Comparison of ENCODE assay signal across 8 mouse cellular contexts in the genomic region with DNA sequence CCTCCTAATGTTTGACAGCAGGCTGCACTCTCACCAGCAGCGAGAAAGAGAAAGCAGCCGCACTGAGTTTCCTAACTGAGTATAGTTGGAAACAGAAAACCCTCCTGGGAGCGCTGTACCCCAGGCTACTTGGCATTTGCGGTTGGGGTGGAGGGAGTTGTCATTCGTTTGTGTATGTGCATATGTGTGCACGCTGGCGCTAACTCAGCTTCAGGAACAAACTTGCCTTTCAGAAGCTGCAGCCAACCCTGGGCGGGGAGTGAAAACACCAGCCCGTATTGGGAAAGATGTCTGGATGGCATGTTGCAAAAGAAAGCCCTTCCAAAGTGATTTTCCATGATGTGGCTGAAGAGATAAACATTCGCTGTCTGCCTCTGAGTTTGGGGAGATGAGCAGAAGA. TPM values are rescaled to one million over a fixed set of nuclear protein-coding genes. Genes with fewer than 3 reads are reported as not detected.
DNase-seq lines count a peak whose midpoint lies in the region; ATAC-seq lines count a peak whose summit lies in the region.

No protein-coding gene starts in this region.

- no peaks in the 10 kb centered on the region for H3K36me3 ChIP-seq in midbrain, embryonic 14.5 days (ENCODE audit: control insufficient read depth, insufficient read depth, low read length)
- no peaks in the 10 kb centered on the region for H3K36me3 ChIP-seq in midbrain, embryonic 13.5 days
- H3K36me3 ChIP-seq in embryonic facial prominence, embryonic 12.5 days = no peaks in the 10 kb centered on the region
- H3K36me3 ChIP-seq in intestine, embryonic 15.5 days = no peaks in the 10 kb centered on the region
- H3K36me3 ChIP-seq in lung, embryonic 15.5 days = no peaks in the 10 kb centered on the region

- 40% methylated on average over 10 of the region's 10 CpGs for WGBS in midbrain, embryonic 14.5 days
- 51% methylated on average over 10 of the region's 10 CpGs for WGBS in midbrain, embryonic 13.5 days
- 26% methylated on average over 10 of the region's 10 CpGs for WGBS in embryonic facial prominence, embryonic 12.5 days
- WGBS in intestine, embryonic 15.5 days = 20% methylated on average over 10 of the region's 10 CpGs
- WGBS in lung, embryonic 15.5 days = 9% methylated on average over 10 of the region's 10 CpGs

- H3K9ac ChIP-seq in midbrain, embryonic 14.5 days (replicated peaks; ENCODE audit: low read length) = no peak overlapping the region
- H3K9ac ChIP-seq in midbrain, embryonic 13.5 days (replicated peaks) = no peak overlapping the region
- peak overlapping the region; percentile 4; the same call in 1 of the 2 replicates for H3K9ac ChIP-seq in embryonic facial prominence, embryonic 12.5 days
- no peak overlapping the region for H3K9ac ChIP-seq in intestine, embryonic 15.5 days
- H3K9ac ChIP-seq in lung, embryonic 15.5 days = peak overlapping the region; percentile 30; the same call in 1 of the 2 replicates

- no peaks in the 10 kb centered on the region for H3K27me3 ChIP-seq in midbrain, embryonic 14.5 days (ENCODE audit: control insufficient read depth, insufficient read depth, low read length)
- no peaks in the 10 kb centered on the region; the same call in 1 of the 2 replicates for H3K27me3 ChIP-seq in midbrain, embryonic 13.5 days
- no peaks in the 10 kb centered on the region for H3K27me3 ChIP-seq in embryonic facial prominence, embryonic 12.5 days
- no peaks in the 10 kb centered on the region for H3K27me3 ChIP-seq in intestine, embryonic 15.5 days (replicated peaks)
- H3K27me3 ChIP-seq in lung, embryonic 15.5 days = no peaks in the 10 kb centered on the region

- no peak overlapping the region for H3K4me2 ChIP-seq in midbrain, embryonic 14.5 days (ENCODE audit: low read length)
- no peak overlapping the region for H3K4me2 ChIP-seq in midbrain, embryonic 13.5 days (replicated peaks)
- H3K4me2 ChIP-seq in embryonic facial prominence, embryonic 12.5 days (replicated peaks) = peak overlapping the region; percentile 35
- H3K4me2 ChIP-seq in intestine, embryonic 15.5 days (replicated peaks) = peak overlapping the region; percentile 54
- peak overlapping the region; percentile 57 for H3K4me2 ChIP-seq in lung, embryonic 15.5 days

- peak; percentile 30 for DNase-seq in midbrain, embryonic 14.5 days
- no peak for DNase-seq in cerebellum, postnatal 25 days
- DNase-seq in left cerebral cortex, adult 8-10 months (ENCODE audit: low spot score in 2 of 2) = no peak
- no peak for DNase-seq in spleen, postnatal 36 days (ENCODE audit: low spot score in 2 of 2)

- no peak for ATAC-seq in midbrain, embryonic 14.5 days (ENCODE audit: low FRiP score, low TSS enrichment)
- ATAC-seq in midbrain, embryonic 13.5 days = no peak
- ATAC-seq in embryonic facial prominence, embryonic 12.5 days (ENCODE audit: insufficient number of reproducible peaks, insufficient read depth, low FRiP score, low TSS enrichment) = no peak
- ATAC-seq in intestine, embryonic 15.5 days = no peak
- ATAC-seq in lung, embryonic 15.5 days (ENCODE audit: borderline replicate concordance, extremely low read depth, low FRiP score, low TSS enrichment) = peak; percentile 28; the same call in 1 of the 2 replicates

- 0 out of 2 replicates have a peak, but pooled peaks cover 2% of the 10 kb centered on the region for H3K4me1 ChIP-seq in midbrain, embryonic 14.5 days (ENCODE audit: control insufficient read depth, insufficient read depth, low read length)
- H3K4me1 ChIP-seq in midbrain, embryonic 13.5 days (replicated peaks) = peaks cover 6% of the 10 kb centered on the region
- peaks cover 15% of the 10 kb centered on the region for H3K4me1 ChIP-seq in embryonic facial prominence, embryonic 12.5 days
- H3K4me1 ChIP-seq in intestine, embryonic 15.5 days (replicated peaks) = peaks cover 13% of the 10 kb centered on the region
- peaks cover 35% of the 10 kb centered on the region for H3K4me1 ChIP-seq in lung, embryonic 15.5 days

- no peak overlapping the region for H3K4me3 ChIP-seq in midbrain, embryonic 14.5 days (replicated peaks; ENCODE audit: low read depth, low read length)
- no peak overlapping the region for H3K4me3 ChIP-seq in midbrain, embryonic 13.5 days (replicated peaks)
- no peak overlapping the region for H3K4me3 ChIP-seq in embryonic facial prominence, embryonic 12.5 days
- peak overlapping the region; percentile 13 for H3K4me3 ChIP-seq in intestine, embryonic 15.5 days (replicated peaks)
- H3K4me3 ChIP-seq in lung, embryonic 15.5 days = peak overlapping the region; percentile 34

- H3K27ac ChIP-seq in midbrain, embryonic 14.5 days (replicated peaks; ENCODE audit: low read depth, low read length) = 0 out of 2 replicates have a peak overlapping the region, but pooled peaks have one; percentile 5
- no peak overlapping the region for H3K27ac ChIP-seq in midbrain, embryonic 13.5 days
- H3K27ac ChIP-seq in embryonic facial prominence, embryonic 12.5 days = peak overlapping the region; percentile 68
- no peak overlapping the region for H3K27ac ChIP-seq in intestine, embryonic 15.5 days
- peak overlapping the region; percentile 79 for H3K27ac ChIP-seq in lung, embryonic 15.5 days

- no peaks in the 10 kb centered on the region for H3K9me3 ChIP-seq in midbrain, embryonic 14.5 days (ENCODE audit: control insufficient read depth, low read length)
- H3K9me3 ChIP-seq in midbrain, embryonic 13.5 days = no peaks in the 10 kb centered on the region
- no peaks in the 10 kb centered on the region for H3K9me3 ChIP-seq in embryonic facial prominence, embryonic 12.5 days
- no peaks in the 10 kb centered on the region for H3K9me3 ChIP-seq in intestine, embryonic 15.5 days
- no peaks in the 10 kb centered on the region for H3K9me3 ChIP-seq in lung, embryonic 15.5 days

RNA-seq across cellular contexts. Expression of gene Tacc2, which starts 0.3 kb away (rescaled TPM):
- 50.8 and 72.4 TPM in 2 replicates for polyA plus RNA-seq in midbrain, embryonic 14.5 days (2014; fragmentation: Nextera tagmentation; extraction: Ambion mirVana)
- 62.4 and 70.8 TPM in 2 replicates for polyA plus RNA-seq in midbrain, embryonic 13.5 days (2015; fragmentation: Nextera tagmentation; extraction: Ambion mirVana)
- polyA plus RNA-seq in embryonic facial prominence, embryonic 12.5 days (2016; fragmentation: Nextera tagmentation; extraction: Ambion mirVana) = 53.2 and 53.3 TPM in 2 replicates
- polyA plus RNA-seq in intestine, embryonic 15.5 days (2015; fragmentation: Nextera tagmentation; extraction: Ambion mirVana) = 27.2 and 27.8 TPM in 2 replicates
- 23.4 and 25.3 TPM in 2 replicates for polyA plus RNA-seq in lung, embryonic 15.5 days (2015; fragmentation: Nextera tagmentation; extraction: Ambion mirVana)
- total RNA-seq in left cerebral cortex, adult 8-10 months (2022) = 10 to 100 TPM; 64.2 to 70.3 (median 68.0) TPM

RNA-seq across cellular contexts. Expression of gene Nsmce4a, which starts 4.1 kb away (rescaled TPM):
- polyA plus RNA-seq in midbrain, embryonic 14.5 days (2014; fragmentation: Nextera tagmentation; extraction: Ambion mirVana) = 99.1 and 114 TPM in 2 replicates
- 114 and 115 TPM in 2 replicates for polyA plus RNA-seq in midbrain, embryonic 13.5 days (2015; fragmentation: Nextera tagmentation; extraction: Ambion mirVana)
- 189 and 194 TPM in 2 replicates for polyA plus RNA-seq in embryonic facial prominence, embryonic 12.5 days (2016; fragmentation: Nextera tagmentation; extraction: Ambion mirVana)
- 138 and 146 TPM in 2 replicates for polyA plus RNA-seq in intestine, embryonic 15.5 days (2015; fragmentation: Nextera tagmentation; extraction: Ambion mirVana)
- 158 and 164 TPM in 2 replicates for polyA plus RNA-seq in lung, embryonic 15.5 days (2015; fragmentation: Nextera tagmentation; extraction: Ambion mirVana)
- 10 to 100 TPM; 37.5 to 40.9 (median 40.4) TPM for total RNA-seq in left cerebral cortex, adult 8-10 months (2022)

RNA-seq across cellular contexts. Expression of gene Ate1, which starts 56.8 kb away (rescaled TPM):
- polyA plus RNA-seq in midbrain, embryonic 14.5 days (2014; fragmentation: Nextera tagmentation; extraction: Ambion mirVana) = 113 and 122 TPM in 2 replicates
- 101 and 110 TPM in 2 replicates for polyA plus RNA-seq in midbrain, embryonic 13.5 days (2015; fragmentation: Nextera tagmentation; extraction: Ambion mirVana)
- polyA plus RNA-seq in embryonic facial prominence, embryonic 12.5 days (2016; fragmentation: Nextera tagmentation; extraction: Ambion mirVana) = 47.9 and 50.4 TPM in 2 replicates
- 53.9 and 57.5 TPM in 2 replicates for polyA plus RNA-seq in intestine, embryonic 15.5 days (2015; fragmentation: Nextera tagmentation; extraction: Ambion mirVana)
- polyA plus RNA-seq in lung, embryonic 15.5 days (2015; fragmentation: Nextera tagmentation; extraction: Ambion mirVana) = 65.1 and 67.5 TPM in 2 replicates
- total RNA-seq in left cerebral cortex, adult 8-10 months (2022) = 10 to 100 TPM; 64.4 to 83.5 (median 67.3) TPM

Comparison
In these comparisons a context has a peak if more than half of its experiments do, and no peak if none do; other contexts are left out.
1. H3K27ac ChIP-seq: peak in midbrain, embryonic 14.5 days (single experiment), embryonic facial prominence, embryonic 12.5 days (single experiment) and lung, embryonic 15.5 days (single experiment); none in midbrain, embryonic 13.5 days (single experiment) and intestine, embryonic 15.5 days (single experiment).
2. H3K4me2 ChIP-seq: peak in embryonic facial prominence, embryonic 12.5 days (single experiment), intestine, embryonic 15.5 days (single experiment) and lung, embryonic 15.5 days (single experiment); none in midbrain, embryonic 14.5 days (single experiment) and midbrain, embryonic 13.5 days (single experiment).
3. H3K4me3 ChIP-seq: peak in intestine, embryonic 15.5 days (single experiment) and lung, embryonic 15.5 days (single experiment); none in midbrain, embryonic 14.5 days (single experiment), midbrain, embryonic 13.5 days (single experiment) and embryonic facial prominence, embryonic 12.5 days (single experiment).
4. H3K9ac ChIP-seq: peak in embryonic facial prominence, embryonic 12.5 days (single experiment) and lung, embryonic 15.5 days (single experiment); none in midbrain, embryonic 14.5 days (single experiment), midbrain, embryonic 13.5 days (single experiment) and intestine, embryonic 15.5 days (single experiment).